Mouse (Mus musculus) forebrain, embryonic 13.5 days (tissue): ENCODE results near the gene Jph2. TPM values are rescaled to one million over a fixed set of nuclear protein-coding genes. Genes with fewer than 3 reads are reported as not detected.

ENCODE experiments used
- ATAC-seq: fragments of 200-750 bp; cut with Nextera tagmentation; 2 replicates; pipeline ENCODE4 v1.8.0; 2017
- H3K27ac ChIP-seq: fragments of 300-500 bp; sonication (generic); 2 replicates; pipeline ENCODE4 v1.5.1; 2015; ENCODE audit warnings: inconsistent platforms, mild to moderate bottlenecking, moderate library complexity
- H3K27me3 ChIP-seq: fragments of 300-500 bp; sonication (generic); 2 replicates; pipeline ENCODE4 v1.6.1; 2015; ENCODE audit warnings: mild to moderate bottlenecking, inconsistent platforms
- H3K36me3 ChIP-seq: fragments of 300-500 bp; sonication (generic); 2 replicates; pipeline ENCODE4 v1.6.1; 2015; ENCODE audit warnings: mild to moderate bottlenecking, inconsistent platforms; ENCODE audit not compliant: poor library complexity, severe bottlenecking
- H3K4me1 ChIP-seq: fragments of 300-500 bp; sonication (generic); 2 replicates; pipeline ENCODE4 v1.6.1; 2015; ENCODE audit warnings: inconsistent platforms
- H3K4me2 ChIP-seq: fragments of 300-500 bp; sonication (generic); 2 replicates; pipeline ENCODE4 v1.6.1; 2015; ENCODE audit warnings: inconsistent platforms, mild to moderate bottlenecking, moderate library complexity
- H3K4me3 ChIP-seq: fragments of 300-500 bp; sonication (generic); 2 replicates; pipeline ENCODE4 v1.5.1; 2015; ENCODE audit warnings: mild to moderate bottlenecking, inconsistent platforms
- H3K9ac ChIP-seq: fragments of 300-500 bp; sonication (generic); 2 replicates; pipeline ENCODE4 v1.6.1; 2015; ENCODE audit warnings: mild to moderate bottlenecking, inconsistent platforms
- H3K9me3 ChIP-seq: fragments of 300-500 bp; sonication (generic); replicated peaks from 2 replicates; pipeline ENCODE4 v1.6.1; 2016; ENCODE audit warnings: inconsistent platforms
- WGBS: fragments of 180-500 bp; shearing (Covaris S2); methylation state at CpG from one replicate; pipeline ENCODE4 v1.1.7; 2015; 5-methylcytosine and 5-hydroxymethylcytosine counted together
- polyA plus RNA-seq: library from polyadenylated mRNA; unstranded; fragments of >200 nt; fragmentation: Nextera tagmentation; extraction: Ambion mirVana; gene quantifications from 2 replicates; pipeline ENCODE4 v1.2.1, GENCODE M21; 2015

The Jph2 gene
- polyA plus RNA-seq, 1 experiment from 2014 or later = 0.12 TPM

GRCm38 (mm10) chr2:163330742-163331141, 67.1 kb downstream of the Jph2 start:
- no peak overlapping the region for H3K4me3 ChIP-seq
- peaks cover 6% of the 10 kb centered on the region; the same call in 1 of the 2 replicates for H3K27me3 ChIP-seq
- no peak overlapping the region for H3K27ac ChIP-seq
- H3K4me1 ChIP-seq = no peaks in the 10 kb centered on the region
- 25% methylated on average over 7 of the region's 7 CpGs for WGBS
- H3K36me3 ChIP-seq = no peaks in the 10 kb centered on the region
- no peak for ATAC-seq
- H3K9ac ChIP-seq = no peak overlapping the region
- H3K4me2 ChIP-seq = no peak overlapping the region
- no peaks in the 10 kb centered on the region for H3K9me3 ChIP-seq

- 51% methylated on average over 1 of the region's 1 CpGs for WGBS
- Histone ChIP-seq H3K27ac (no peak overlapping the region), H3K4me1 (no peaks in the 10 kb centered on the region), H3K36me3 (peaks cover 22% of the 10 kb centered on the region), H3K4me2 (no peak overlapping the region), H3K9me3 (no peaks in the 10 kb centered on the region), H3K9ac (no peak overlapping the region), H3K27me3 (no peaks in the 10 kb centered on the region), H3K4me3 (no peak overlapping the region)
- ATAC-seq = no peak
These were observed 74.6 kb downstream of the Jph2 start for GRCm38 (mm10) chr2:163323163-163323562.

GRCm38 (mm10) chr2:163318777-163319176, 79.0 kb downstream of the Jph2 start:
- Histone ChIP-seq H3K9me3 (no peaks in the 10 kb centered on the region), H3K36me3 (peaks cover 22% of the 10 kb centered on the region), H3K9ac (no peak overlapping the region), H3K27ac (no peak overlapping the region), H3K4me3 (no peak overlapping the region), H3K4me1 (no peaks in the 10 kb centered on the region), H3K4me2 (no peak overlapping the region), H3K27me3 (no peaks in the 10 kb centered on the region)
- ATAC-seq = no peak
- 87% methylated on average over 3 of the region's 3 CpGs for WGBS

DNA sequence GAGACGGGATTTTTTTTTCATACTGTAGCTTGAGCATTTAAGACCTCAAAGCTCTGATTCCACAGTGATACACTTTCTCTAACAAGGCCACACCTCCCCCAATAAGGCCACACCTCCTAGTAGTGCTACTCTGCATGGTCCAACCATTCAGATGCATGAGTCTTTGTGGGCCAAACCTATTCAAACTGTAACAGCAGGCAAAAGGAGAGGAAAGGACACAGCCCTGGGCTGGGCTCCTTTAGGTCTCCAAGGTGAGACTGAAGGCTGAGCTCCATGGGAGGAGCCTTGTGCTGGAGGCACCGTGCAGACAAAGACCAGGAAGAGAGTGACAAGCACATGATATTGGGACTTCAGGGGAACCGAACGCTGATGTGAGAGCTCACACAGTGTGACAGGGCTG, 80.5 kb downstream of the Jph2 start:
- Histone ChIP-seq H3K4me2 (no peak overlapping the region), H3K27ac (no peak overlapping the region), H3K9me3 (no peaks in the 10 kb centered on the region), H3K36me3 (peaks cover 19% of the 10 kb centered on the region), H3K4me1 (no peaks in the 10 kb centered on the region), H3K4me3 (no peak overlapping the region), H3K9ac (no peak overlapping the region), H3K27me3 (no peaks in the 10 kb centered on the region)
- no peak for ATAC-seq
- WGBS = 82% methylated on average over 4 of the region's 4 CpGs

DNA sequence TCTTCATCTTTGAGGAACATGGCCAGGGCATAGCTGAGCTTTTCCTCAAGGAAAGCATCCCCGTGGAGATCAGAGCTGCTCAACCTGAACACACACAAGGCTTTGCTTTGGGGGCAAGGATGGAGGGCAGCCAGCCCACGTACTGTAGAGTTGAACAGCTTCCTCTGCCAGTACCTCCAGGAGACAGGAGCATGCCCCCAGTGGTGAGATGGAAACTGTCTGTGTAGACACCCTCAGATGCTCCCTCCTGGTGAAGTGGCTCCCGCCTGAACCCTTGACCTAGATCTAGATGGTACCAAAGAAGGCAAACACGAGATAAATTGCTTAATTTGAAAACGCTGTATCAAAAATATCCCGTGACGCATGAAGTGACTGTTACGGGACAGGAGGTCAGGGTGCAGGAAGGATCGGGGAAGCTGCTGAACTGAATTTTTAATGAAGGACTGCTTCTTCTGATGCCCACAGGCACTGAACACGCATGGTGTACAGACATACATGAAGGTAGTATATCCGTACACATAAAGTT, 87.6 kb downstream of the Jph2 start:
- H3K36me3 ChIP-seq = no peaks in the 10 kb centered on the region
- no peak overlapping the region for H3K4me2 ChIP-seq
- ATAC-seq = no peak
- H3K27ac ChIP-seq = no peak overlapping the region
- no peak overlapping the region for H3K4me3 ChIP-seq
- H3K9ac ChIP-seq = no peak overlapping the region
- WGBS = 83% methylated on average over 11 of the region's 11 CpGs
- no peaks in the 10 kb centered on the region for H3K27me3 ChIP-seq
- H3K4me1 ChIP-seq = 0 out of 2 replicates have a peak, but pooled peaks cover 5% of the 10 kb centered on the region
- H3K9me3 ChIP-seq = no peaks in the 10 kb centered on the region

DNA sequence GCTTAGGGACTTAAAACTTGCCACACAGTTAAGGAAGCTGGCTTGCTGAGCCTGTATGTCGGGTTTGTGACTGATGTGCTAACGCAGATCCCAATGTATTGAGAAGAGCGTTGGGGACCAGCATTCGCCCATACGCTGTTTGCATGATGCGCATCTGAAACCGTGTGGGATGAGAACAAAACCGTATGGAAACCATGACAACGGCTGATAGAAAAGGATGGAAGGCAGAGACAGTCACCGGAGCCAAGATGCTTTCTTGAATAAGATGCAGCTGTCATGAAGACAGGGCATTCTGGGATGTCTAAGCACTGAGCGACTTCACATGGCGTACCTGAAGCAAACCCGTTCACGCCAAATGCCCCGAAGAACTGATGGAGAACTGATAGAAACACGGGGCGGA, 88.4 kb downstream of the Jph2 start:
- ATAC-seq = 0 out of 2 replicates have a peak, but pooled peaks have one; percentile 10
- WGBS = 80% methylated on average over 17 of the region's 17 CpGs
- Histone ChIP-seq H3K27ac (no peak overlapping the region), H3K9me3 (no peaks in the 10 kb centered on the region), H3K4me1 (0 out of 2 replicates have a peak, but pooled peaks cover 5% of the 10 kb centered on the region), H3K9ac (no peak overlapping the region), H3K4me2 (no peak overlapping the region), H3K27me3 (no peaks in the 10 kb centered on the region), H3K36me3 (no peaks in the 10 kb centered on the region), H3K4me3 (no peak overlapping the region)

- Histone ChIP-seq H3K4me2 (no peak overlapping the region), H3K4me1 (peaks cover 54% of the 10 kb centered on the region), H3K9ac (no peak overlapping the region), H3K4me3 (no peak overlapping the region), H3K36me3 (no peaks in the 10 kb centered on the region), H3K27me3 (0 out of 2 replicates have a peak, but pooled peaks cover 8% of the 10 kb centered on the region), H3K9me3 (no peaks in the 10 kb centered on the region), H3K27ac (no peak overlapping the region)
- WGBS = 37% methylated on average over 9 of the region's 9 CpGs
- peak; percentile 54 for ATAC-seq
These were observed 94.8 kb downstream of the Jph2 start for GRCm38 (mm10) chr2:163303037-163303436.

DNA sequence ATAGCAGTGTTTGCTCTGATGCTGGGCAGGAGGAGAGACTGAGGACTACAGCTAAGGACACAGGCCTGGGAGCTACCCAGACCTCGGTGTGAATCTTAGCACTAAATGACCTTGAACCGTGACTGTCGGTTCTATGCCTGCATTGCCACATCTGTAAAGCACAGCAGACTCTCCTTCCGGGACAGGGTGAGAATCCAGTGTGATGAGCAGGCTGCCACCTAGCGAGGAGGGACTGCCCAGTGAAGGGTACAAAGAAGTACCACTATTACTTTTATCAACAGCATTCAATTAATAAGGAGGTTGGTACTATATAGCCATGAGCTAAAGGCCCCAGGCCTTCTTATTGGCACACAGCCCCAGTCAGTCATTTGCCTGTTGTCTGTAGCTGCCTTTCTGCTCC, 96.2 kb downstream of the Jph2 start:
- H3K4me1 ChIP-seq = peaks cover 68% of the 10 kb centered on the region
- no peak for ATAC-seq
- no peaks in the 10 kb centered on the region for H3K9me3 ChIP-seq
- no peak overlapping the region for H3K27ac ChIP-seq
- H3K36me3 ChIP-seq = no peaks in the 10 kb centered on the region
- 0 out of 2 replicates have a peak, but pooled peaks cover 8% of the 10 kb centered on the region for H3K27me3 ChIP-seq
- WGBS = 71% methylated on average over 5 of the region's 5 CpGs
- H3K4me3 ChIP-seq = no peak overlapping the region
- no peak overlapping the region for H3K4me2 ChIP-seq
- H3K9ac ChIP-seq = no peak overlapping the region

DNA sequence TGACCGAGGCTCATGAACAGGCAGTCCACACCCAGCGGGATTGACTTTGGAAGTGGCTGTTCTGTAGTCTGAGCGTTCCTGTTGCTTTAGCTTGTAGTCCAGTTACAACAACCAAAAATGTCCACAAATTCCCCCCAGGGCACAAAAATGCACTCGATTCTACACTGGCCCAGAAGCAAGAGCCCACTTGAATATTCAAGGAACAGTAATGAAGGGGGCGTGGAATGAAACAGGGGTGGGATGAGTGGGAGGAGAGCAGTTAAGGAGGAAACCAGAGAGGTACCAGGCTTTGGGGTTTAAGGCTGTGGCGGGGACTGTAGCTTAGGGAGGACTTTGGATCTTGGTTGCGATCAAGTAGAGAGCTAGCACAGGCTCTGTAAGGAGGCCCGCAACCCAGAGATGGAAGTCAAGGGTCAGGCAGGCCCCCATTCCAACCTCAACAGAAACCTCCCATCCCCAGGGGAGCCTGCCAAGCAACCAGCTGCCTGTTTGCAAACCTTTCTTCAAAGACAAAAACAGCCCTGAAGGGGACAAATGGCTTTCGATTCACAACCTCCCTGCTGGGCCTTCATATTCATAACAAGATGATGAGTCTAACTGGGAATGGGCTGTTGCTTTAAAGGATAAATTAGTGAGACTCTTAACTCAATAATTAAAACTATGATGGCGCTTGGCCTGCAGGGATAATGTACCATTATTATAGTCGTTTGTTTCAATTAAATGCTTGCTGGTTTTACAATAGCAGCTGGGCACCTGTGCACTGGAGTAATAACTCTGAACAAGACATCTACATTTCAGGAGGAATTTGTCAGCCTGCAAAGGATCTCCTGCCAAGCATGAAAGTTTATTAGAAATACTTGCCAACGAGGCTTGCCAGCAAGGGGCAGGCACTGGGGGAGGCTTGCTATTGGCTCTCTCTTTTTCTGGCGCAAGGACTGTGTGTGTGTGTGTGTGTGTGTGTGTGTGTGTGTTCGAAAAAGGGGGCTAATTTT, 97.4 kb downstream of the Jph2 start:
- Histone ChIP-seq H3K4me1 (peaks cover 81% of the 10 kb centered on the region), H3K9me3 (no peaks in the 10 kb centered on the region), H3K27ac (peak overlapping the region; percentile 6), H3K27me3 (peaks cover 11% of the 10 kb centered on the region; the same call in 1 of the 2 replicates), H3K4me3 (no peak overlapping the region), H3K9ac (no peak overlapping the region), H3K36me3 (no peaks in the 10 kb centered on the region), H3K4me2 (0 out of 2 replicates have a peak overlapping the region, but pooled peaks have one; percentile 7)
- 27% methylated on average over 14 of the region's 14 CpGs for WGBS
- peak; percentile 43 for ATAC-seq

- Histone ChIP-seq H3K9me3 (no peaks in the 10 kb centered on the region), H3K9ac (no peak overlapping the region), H3K27me3 (peaks cover 11% of the 10 kb centered on the region; the same call in 1 of the 2 replicates), H3K4me2 (peak overlapping the region; percentile 45), H3K4me1 (peaks cover 68% of the 10 kb centered on the region), H3K4me3 (no peak overlapping the region), H3K36me3 (no peaks in the 10 kb centered on the region), H3K27ac (peak overlapping the region; percentile 31)
- WGBS = 12% methylated on average over 11 of the region's 11 CpGs
- ATAC-seq = peak; percentile 77
These were observed 100.7 kb downstream of the Jph2 start for GRCm38 (mm10) chr2:163296999-163297630.

GRCm38 (mm10) chr2:163288881-163289379, 108.9 kb downstream of the Jph2 start:
- ATAC-seq = 0 out of 2 replicates have a peak, but pooled peaks have one; percentile 27
- 25% methylated on average over 21 of the region's 21 CpGs for WGBS
- no peak overlapping the region for H3K4me3 ChIP-seq
- peaks cover 13% of the 10 kb centered on the region for H3K4me1 ChIP-seq
- 0 out of 2 replicates have a peak overlapping the region, but pooled peaks have one; percentile 25 for H3K27ac ChIP-seq
- no peaks in the 10 kb centered on the region for H3K9me3 ChIP-seq
- H3K27me3 ChIP-seq = peaks cover 8% of the 10 kb centered on the region; the same call in 1 of the 2 replicates
- peak overlapping the region; percentile 34; the same call in 1 of the 2 replicates for H3K4me2 ChIP-seq
- no peaks in the 10 kb centered on the region for H3K36me3 ChIP-seq
- peak overlapping the region; percentile 22; the same call in 1 of the 2 replicates for H3K9ac ChIP-seq
